Mouse (Mus musculus) left cerebral cortex, adult 9 months (tissue): ENCODE measurements at regions not wholly inside any gene's neighbourhood (a gene's known extent, or its start where the extent isn't known, plus 50 kb on each side); places are given as distances from the start of the nearest gene placed in this dataset.

Experiments used
- DNase-seq, 2 experiments: peaks; one replicate each; pipeline ENCODE4 v3.0.0; 2022; ENCODE audit warnings: low spot score in 2 of 2

GRCm38 (mm10) chr3:150416447-150416846 is 1021.2 kb upstream of the Adgrl4 start:
- no peak for DNase-seq

- no peak for DNase-seq
Measured at GRCm38 (mm10) chr3:150427965-150428364, 1009.7 kb upstream of the Adgrl4 start.

- no peak for DNase-seq
Measured at GRCm38 (mm10) chr3:150431291-150431690, 1006.4 kb upstream of the Adgrl4 start.

- peak in 1 of 2 experiments; percentile 19 for DNase-seq
Measured at GRCm38 (mm10) chr3:150435199-150435598, 1002.5 kb upstream of the Adgrl4 start.

GRCm38 (mm10) chr3:150435818-150436607 is 1001.7 kb upstream of the Adgrl4 start:
- no peak for DNase-seq
